Mouse (Mus musculus) liver, embryonic 11.5 days (tissue): ENCODE measurements around the gene Rex1bd. TPM values are rescaled to one million over a fixed set of nuclear protein-coding genes. Genes with fewer than 3 reads are reported as not detected.

Source experiments
- ATAC-seq: fragments of 200-750 bp; cut with Nextera tagmentation; replicated peaks from 2 replicates; pipeline ENCODE4 v1.8.0; 2017; ENCODE audit warnings: moderate number of reproducible peaks, mild to moderate bottlenecking, moderate TSS enrichment, moderate library complexity; ENCODE audit not compliant: low FRiP score
- DNase-seq: peaks from one replicate; pipeline ENCODE4 v3.0.0-alpha.2; 2017; ENCODE audit warnings: low spot score
- H3K27ac ChIP-seq: fragments of 300-500 bp; sonication (generic); 2 replicates; pipeline ENCODE4 v1.5.1; 2014; ENCODE audit warnings: mild to moderate bottlenecking, low read depth, low read length, control low read depth
- H3K27me3 ChIP-seq: fragments of 300-500 bp; sonication (generic); replicated peaks from 2 replicates; pipeline ENCODE4 v1.6.1; 2014; ENCODE audit warnings: low read length, mixed read lengths; ENCODE audit not compliant: control insufficient read depth, insufficient read depth
- H3K36me3 ChIP-seq: fragments of 300-500 bp; sonication (generic); 2 replicates; pipeline ENCODE4 v1.6.1; 2014; ENCODE audit warnings: mild to moderate bottlenecking, low read length, moderate library complexity, mixed read lengths; ENCODE audit not compliant: control insufficient read depth, insufficient read depth
- H3K4me1 ChIP-seq: fragments of 300-500 bp; sonication (generic); replicated peaks from 2 replicates; pipeline ENCODE4 v1.6.1; 2014; ENCODE audit warnings: low read length, mixed read lengths; ENCODE audit not compliant: control insufficient read depth, insufficient read depth
- H3K4me2 ChIP-seq: fragments of 300-500 bp; sonication (generic); 2 replicates; pipeline ENCODE4 v1.6.1; 2014; ENCODE audit warnings: mild to moderate bottlenecking, control low read depth, moderate library complexity
- H3K4me3 ChIP-seq: fragments of 300-500 bp; sonication (generic); 2 replicates; pipeline ENCODE4 v1.5.1; 2014; ENCODE audit warnings: low read depth, low read length, control low read depth
- H3K9ac ChIP-seq: fragments of 300-500 bp; sonication (generic); 2 replicates; pipeline ENCODE4 v1.6.1; 2014; ENCODE audit warnings: low read depth, low read length, control low read depth
- H3K9me3 ChIP-seq: fragments of 300-500 bp; sonication (generic); 2 replicates; pipeline ENCODE4 v1.6.1; 2016; ENCODE audit warnings: low read length, inconsistent platforms, mixed read lengths; ENCODE audit not compliant: control insufficient read depth
- WGBS: fragments of 180-500 bp; shearing (Covaris S2); extraction: QIAGEN DNeasy Blood & Tissue Kit; methylation state at CpG from one replicate; pipeline ENCODE4 v1.1.7; 2014; 5-methylcytosine and 5-hydroxymethylcytosine counted together
- polyA plus RNA-seq: library from polyadenylated mRNA; unstranded; fragments of >200 nt; fragmentation: Nextera tagmentation; extraction: Ambion mirVana; gene quantifications from 2 replicates; pipeline ENCODE4 v1.2.1, GENCODE M21; 2014

Gene Rex1bd
- polyA plus RNA-seq: 113 and 120 TPM in 2 replicates

DNA sequence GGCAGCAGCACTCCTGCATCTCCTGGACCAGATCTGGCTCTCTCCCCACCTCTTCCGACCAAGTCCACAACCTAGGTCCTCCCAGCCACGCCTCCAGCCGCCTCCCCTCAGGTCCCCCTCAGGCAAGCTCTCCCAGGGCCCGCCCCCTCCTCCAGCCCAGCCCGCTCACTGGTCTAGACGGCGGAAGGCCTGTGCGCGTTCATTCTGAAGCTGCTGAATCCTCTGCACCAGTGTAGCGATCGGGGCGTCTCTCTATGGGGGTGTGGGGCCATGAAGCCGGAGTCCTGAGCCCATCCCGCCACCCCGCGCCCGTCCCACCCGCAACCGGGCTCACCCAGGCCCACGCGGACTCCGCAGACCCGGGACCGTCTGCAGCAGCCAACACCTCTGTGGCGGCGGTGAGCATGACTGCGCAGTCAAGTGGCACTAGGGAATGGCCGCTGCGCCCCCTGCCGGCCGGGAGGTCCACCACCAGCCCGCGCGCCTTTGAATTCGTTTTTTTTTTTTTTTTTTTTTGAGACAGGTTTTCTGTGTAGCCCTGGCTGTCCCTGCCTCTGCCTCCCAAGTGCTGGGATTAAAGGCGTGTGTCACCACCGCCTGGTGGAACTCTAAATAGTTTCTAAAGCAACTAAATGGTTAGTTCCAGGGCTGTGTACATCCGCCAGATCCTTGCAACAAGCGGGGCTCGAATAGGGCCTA lies at the start of gene Rex1bd:
Gene Rex1bd, minus strand, starts transcription at position 425 of the 699 bp plus-strand sequence.
- peak within 1 kb of the TSS; percentile 73 for H3K4me3 ChIP-seq
- H3K4me2 ChIP-seq: peak within 1 kb of the TSS; percentile 85
- peaks cover 21% of the 10 kb centered on the region for H3K27me3 ChIP-seq
- ATAC-seq: peak; percentile 84
- peaks cover 35% of the 10 kb centered on the region for H3K4me1 ChIP-seq
- H3K9ac ChIP-seq: peak within 1 kb of the TSS; percentile 91
- peak within 1 kb of the TSS; percentile 95 for H3K27ac ChIP-seq
- peak; percentile 99 for DNase-seq
- peaks cover 20% of the 10 kb centered on the region for H3K36me3 ChIP-seq
- 2% methylated on average over 40 of the region's 40 CpGs for WGBS
- H3K9me3 ChIP-seq: no peaks in the 10 kb centered on the region

DNA sequence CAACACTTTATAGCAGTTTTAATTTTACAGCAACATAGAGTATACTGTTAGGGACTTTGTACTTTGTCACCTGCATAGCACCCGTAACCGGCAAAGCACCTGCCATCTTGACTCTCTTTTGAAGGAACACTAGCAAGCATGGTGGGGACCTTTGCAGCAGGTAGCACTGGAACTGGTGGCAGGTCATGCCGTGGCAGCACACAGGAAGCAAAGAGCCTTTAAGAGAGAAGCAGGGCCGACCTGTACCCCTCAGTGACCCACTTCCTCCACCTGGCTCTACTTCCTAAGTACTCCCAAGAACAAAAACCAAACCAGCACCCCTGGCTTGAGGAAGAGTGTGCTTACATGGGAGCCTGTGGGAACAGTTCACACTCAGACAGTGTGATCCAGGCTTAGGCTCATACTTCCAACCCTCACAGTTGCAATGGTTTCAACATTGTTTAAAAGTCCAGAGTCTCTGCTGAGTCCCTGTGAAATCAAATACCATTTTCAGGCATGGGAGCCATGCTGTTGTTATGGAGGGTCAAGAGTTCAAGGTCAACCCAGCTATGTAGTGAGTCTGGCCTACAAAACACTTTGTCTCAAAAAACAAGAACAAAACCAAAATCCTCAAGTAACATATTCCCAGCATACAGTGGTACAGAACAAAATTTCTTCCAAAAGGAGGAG lies 48.7 kb upstream of the Rex1bd start:
- H3K9ac ChIP-seq: no peak overlapping the region
- no peaks in the 10 kb centered on the region for H3K27me3 ChIP-seq
- ATAC-seq (no peak), DNase-seq (no peak)
- no peaks in the 10 kb centered on the region for H3K9me3 ChIP-seq
- no peak overlapping the region for H3K4me2 ChIP-seq
- no peaks in the 10 kb centered on the region for H3K36me3 ChIP-seq
- WGBS: 70% methylated on average over 4 of the region's 4 CpGs
- H3K27ac ChIP-seq: peak overlapping the region; percentile 60
- no peak overlapping the region for H3K4me3 ChIP-seq
- H3K4me1 ChIP-seq: peaks cover 57% of the 10 kb centered on the region

DNA sequence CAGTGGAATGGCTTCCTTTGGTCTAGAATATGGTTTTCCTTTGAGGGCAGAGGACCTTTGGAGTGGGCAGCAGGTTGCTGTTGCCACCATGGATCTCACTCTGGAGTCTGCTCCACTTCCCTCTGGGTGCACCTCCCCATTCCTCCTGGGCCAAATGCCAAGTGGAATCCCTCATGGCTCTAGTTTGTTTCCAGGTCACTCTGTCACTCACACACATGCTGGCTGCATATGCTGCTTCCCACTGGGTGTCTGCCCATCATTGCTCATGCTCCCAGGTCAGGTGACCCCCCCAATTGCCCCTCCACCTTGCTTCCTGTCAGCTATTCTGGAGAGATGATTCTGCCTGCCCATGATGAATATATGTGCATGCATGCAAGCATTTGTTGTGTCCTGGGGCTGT lies 47.2 kb upstream of the Rex1bd start:
- H3K9ac ChIP-seq: no peak overlapping the region

DNA sequence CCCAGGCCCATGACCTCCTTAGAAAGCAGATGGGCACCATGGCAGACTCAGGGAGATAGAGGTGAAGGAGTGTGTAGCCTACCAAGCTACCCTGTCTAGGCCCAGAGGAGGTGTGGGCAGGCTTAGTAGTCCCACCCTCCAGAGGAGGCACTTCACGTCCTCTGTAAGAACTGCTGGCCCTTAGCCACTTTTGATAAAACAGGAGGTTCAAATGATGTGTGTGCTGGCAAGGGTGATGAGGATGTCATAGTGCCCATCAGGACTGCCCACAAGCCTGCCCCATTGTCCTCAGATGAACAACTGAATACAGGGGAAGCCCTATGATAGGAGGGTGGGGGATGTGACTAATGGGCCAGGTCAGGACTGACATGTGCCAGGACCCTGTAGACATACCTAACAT lies 46.3 kb upstream of the Rex1bd start:
- ATAC-seq (no peak), DNase-seq (no peak)
- WGBS: 46% methylated on average over 1 of the region's 1 CpGs
- Histone ChIP-seq H3K36me3 (no peaks in the 10 kb centered on the region), H3K4me2 (no peak overlapping the region), H3K9me3 (no peaks in the 10 kb centered on the region), H3K4me1 (peaks cover 47% of the 10 kb centered on the region), H3K27ac (no peak overlapping the region), H3K27me3 (no peaks in the 10 kb centered on the region), H3K9ac (no peak overlapping the region), H3K4me3 (no peak overlapping the region)

More for the DNA sequence above, 47.2 kb upstream of the Rex1bd start:
- H3K36me3 ChIP-seq: no peaks in the 10 kb centered on the region
- no peak for DNase-seq
- H3K4me1 ChIP-seq: peaks cover 50% of the 10 kb centered on the region
- no peak overlapping the region for H3K4me2 ChIP-seq
- no peaks in the 10 kb centered on the region for H3K27me3 ChIP-seq
- H3K9me3 ChIP-seq: no peaks in the 10 kb centered on the region
- no peak overlapping the region for H3K4me3 ChIP-seq
- no peak for ATAC-seq
- H3K27ac ChIP-seq: no peak overlapping the region

DNA sequence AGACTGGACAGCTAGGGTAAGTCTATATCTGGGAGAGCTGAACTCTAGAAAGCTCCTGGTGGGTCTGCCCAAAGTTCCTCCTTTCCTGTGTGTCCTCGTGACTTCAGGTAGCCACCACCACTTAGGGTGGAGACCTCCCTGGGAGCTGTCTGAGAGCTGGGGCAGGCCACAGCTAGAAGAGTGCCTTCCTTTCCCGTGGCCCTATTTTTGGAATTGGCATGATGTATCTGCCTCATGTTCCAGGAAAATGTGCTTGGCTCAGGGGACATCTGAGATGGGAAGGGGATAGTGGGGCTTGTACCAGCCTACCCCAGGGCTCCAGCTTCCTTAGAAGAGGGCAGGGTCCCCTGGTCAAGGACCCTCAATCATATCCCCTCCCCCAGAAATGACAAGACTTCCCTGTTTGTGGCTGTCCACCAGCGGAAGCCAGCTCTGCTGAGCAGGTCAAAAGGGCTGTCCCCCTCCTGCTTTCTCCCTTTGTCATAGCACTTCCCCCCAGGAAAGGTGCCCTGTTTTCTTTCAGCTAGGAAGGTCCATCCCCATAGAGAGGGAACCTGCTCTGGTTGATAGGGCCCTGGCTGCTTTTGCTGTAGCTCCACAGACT lies 45.1 kb upstream of the Rex1bd start:
- Histone ChIP-seq H3K9ac (0 out of 2 replicates have a peak overlapping the region, but pooled peaks have one; percentile 22), H3K27ac (no peak overlapping the region; the same call in 1 of the 2 replicates), H3K36me3 (no peaks in the 10 kb centered on the region), H3K4me1 (peaks cover 42% of the 10 kb centered on the region), H3K9me3 (no peaks in the 10 kb centered on the region), H3K4me2 (no peak overlapping the region), H3K4me3 (no peak overlapping the region), H3K27me3 (no peaks in the 10 kb centered on the region)
- ATAC-seq (no peak), DNase-seq (no peak)
- WGBS: 47% methylated on average over 3 of the region's 3 CpGs

DNA sequence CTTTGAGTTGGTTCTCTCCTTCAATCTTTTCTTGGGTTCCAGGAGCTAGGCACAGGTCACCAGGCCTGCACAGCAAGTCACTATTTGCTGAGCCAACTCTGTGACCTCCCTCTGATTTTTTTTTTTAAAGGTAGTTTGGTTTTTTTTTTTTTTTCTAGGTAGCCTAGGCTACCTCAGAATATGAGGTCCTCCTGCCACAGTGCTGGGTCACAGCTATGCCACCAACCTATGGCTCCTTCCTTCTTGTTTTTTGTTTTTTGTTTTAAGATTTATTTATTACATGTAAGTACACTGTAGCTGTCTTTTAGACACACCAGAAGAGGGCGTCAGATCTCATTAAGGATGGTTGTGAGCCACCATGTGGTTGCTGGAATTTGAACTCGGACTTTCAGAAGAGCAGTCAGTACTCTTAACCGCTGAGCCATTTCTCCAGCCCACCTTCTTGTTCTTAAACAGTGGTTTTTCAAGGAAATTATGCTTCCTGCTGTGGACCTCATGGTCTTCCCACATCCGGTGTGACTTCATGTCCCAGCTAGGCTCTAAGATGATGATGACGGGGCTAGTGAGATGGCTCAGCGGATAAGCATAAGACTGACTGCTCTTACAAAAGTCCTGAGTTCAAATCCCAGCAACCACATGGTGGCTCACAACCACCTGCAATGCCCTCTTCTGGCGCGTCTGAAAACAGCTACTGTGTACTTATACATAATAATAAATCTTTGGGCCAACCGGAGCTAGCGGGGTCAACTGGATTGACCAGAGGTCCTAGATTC lies 43.0 kb upstream of the Rex1bd start:
- ATAC-seq (no peak), DNase-seq (no peak)
- 70% methylated on average over 10 of the region's 10 CpGs for WGBS

DNA sequence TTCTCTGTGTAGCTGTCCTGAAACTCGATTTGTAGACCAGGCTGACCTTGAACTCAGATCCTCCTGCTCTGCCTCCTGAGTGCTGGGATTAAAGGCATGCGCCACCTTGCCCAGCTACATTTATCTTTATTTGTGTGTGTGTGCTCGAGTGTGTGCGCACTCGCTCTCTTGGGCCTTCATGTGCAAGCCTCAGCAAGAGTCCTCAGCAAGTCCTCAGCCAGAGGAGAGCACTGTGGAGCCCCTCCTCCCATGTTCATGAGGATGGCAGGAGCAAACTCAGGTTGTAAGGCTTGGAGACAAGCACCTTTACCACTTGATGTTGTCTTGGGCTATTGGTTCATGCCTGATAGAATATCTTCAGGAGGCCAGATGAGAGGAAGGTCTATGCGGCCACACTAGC lies 41.2 kb upstream of the Rex1bd start:
- Histone ChIP-seq H3K27me3 (no peaks in the 10 kb centered on the region), H3K27ac (no peak overlapping the region), H3K4me2 (no peak overlapping the region), H3K9me3 (no peaks in the 10 kb centered on the region), H3K4me1 (peaks cover 67% of the 10 kb centered on the region), H3K4me3 (no peak overlapping the region), H3K36me3 (peaks cover 3% of the 10 kb centered on the region; the same call in 1 of the 2 replicates), H3K9ac (no peak overlapping the region)
- no peak for DNase-seq
- no peak for ATAC-seq
- WGBS: 82% methylated on average over 6 of the region's 6 CpGs

More for the DNA sequence above, 43.0 kb upstream of the Rex1bd start:
- Histone ChIP-seq H3K9ac (no peak overlapping the region), H3K4me1 (peaks cover 60% of the 10 kb centered on the region), H3K4me3 (no peak overlapping the region), H3K27ac (no peak overlapping the region), H3K4me2 (no peak overlapping the region), H3K9me3 (no peaks in the 10 kb centered on the region), H3K36me3 (peaks cover 3% of the 10 kb centered on the region; the same call in 1 of the 2 replicates), H3K27me3 (no peaks in the 10 kb centered on the region)

DNA sequence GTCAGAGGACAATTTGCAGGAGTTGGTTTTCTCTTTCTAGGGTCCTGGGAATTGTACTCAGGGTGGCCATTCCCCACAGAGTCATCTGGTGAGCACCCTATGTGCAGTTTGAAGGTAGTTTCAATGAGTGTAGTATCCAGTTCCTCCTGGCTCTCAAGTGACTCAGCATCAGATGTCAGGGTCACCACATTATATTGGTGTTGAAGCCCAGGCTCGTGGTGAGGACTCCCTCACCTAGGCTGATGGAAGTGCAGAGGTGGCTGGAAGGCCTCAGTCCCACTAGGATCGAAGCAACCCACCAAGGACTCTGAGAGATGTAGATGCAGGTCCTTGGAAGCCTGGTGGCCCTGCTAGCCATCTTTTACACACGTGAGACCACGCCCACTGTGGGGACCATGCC lies 39.9 kb upstream of the Rex1bd start:
- Histone ChIP-seq H3K9ac (no peak overlapping the region), H3K27me3 (no peaks in the 10 kb centered on the region), H3K4me2 (no peak overlapping the region), H3K9me3 (no peaks in the 10 kb centered on the region), H3K36me3 (peaks cover 3% of the 10 kb centered on the region; the same call in 1 of the 2 replicates), H3K4me3 (no peak overlapping the region), H3K4me1 (peaks cover 64% of the 10 kb centered on the region), H3K27ac (no peak overlapping the region)
- WGBS: 75% methylated on average over 4 of the region's 4 CpGs
- DNase-seq (no peak), ATAC-seq (no peak)
